Mouse (Mus musculus): ENCODE measurements around the gene Bloc1s1.

DNA sequence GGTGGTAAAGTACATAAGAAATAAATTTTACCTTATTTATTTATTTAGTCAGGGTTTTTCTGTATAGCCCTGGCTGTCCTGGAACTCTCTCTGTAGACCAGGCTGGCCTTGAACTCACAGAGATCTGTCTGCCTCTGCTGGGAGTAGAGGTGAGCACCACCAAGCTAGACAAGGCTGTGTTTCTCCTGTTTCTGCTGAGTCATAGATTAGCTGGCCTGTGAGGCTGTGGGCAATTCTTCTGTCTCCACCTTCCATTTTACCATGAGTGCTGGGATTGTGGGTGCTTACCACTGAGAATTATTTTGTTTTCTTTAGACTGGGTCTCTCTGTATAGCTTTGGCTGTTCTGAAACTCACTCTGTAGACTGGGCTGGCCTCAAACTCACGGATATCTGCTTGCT, 22.4 kb downstream of the Bloc1s1 start:
- TF ChIP-seq MAFK (IDR thresholded peaks at IDR 0.05; ENCODE audit: insufficient read depth, low read depth, low read length) (peak; percentile 63; the same call in 1 of the 2 replicates), ZNF384 (IDR thresholded peaks at IDR 0.05; ENCODE audit: low read depth, low read length) (no peak), HCFC1 (IDR thresholded peaks at IDR 0.05; ENCODE audit: borderline replicate concordance, insufficient read depth, low read length) (no peak), CHD2 (IDR thresholded peaks at IDR 0.05; ENCODE audit: low read depth, low read length) (no peak)

Measured in ES-E14 (cell line).